Mouse (Mus musculus) limb, embryonic 12.5 days (tissue): Measurements from ENCODE around the gene Mdh2. TPM values are rescaled to one million over a fixed set of nuclear protein-coding genes. Genes with fewer than 3 reads are reported as not detected.

Source experiments
- ATAC-seq: fragments of 200-750 bp; cut with Nextera tagmentation; 2 replicates; pipeline ENCODE4 v1.8.0; 2017; ENCODE audit warnings: low read depth, moderate TSS enrichment; ENCODE audit not compliant: insufficient number of reproducible peaks, insufficient read depth, low FRiP score, low TSS enrichment
- H3K27ac ChIP-seq: fragments of 300-500 bp; sonication (generic); 2 replicates; pipeline ENCODE4 v1.5.1; 2016; ENCODE audit warnings: mild to moderate bottlenecking, moderate library complexity
- H3K27me3 ChIP-seq: fragments of 300-500 bp; sonication (generic); 2 replicates; pipeline ENCODE4 v1.6.1; 2016; ENCODE audit warnings: mild to moderate bottlenecking, moderate library complexity
- H3K36me3 ChIP-seq: fragments of 300-500 bp; sonication (generic); 2 replicates; pipeline ENCODE4 v1.6.1; 2016; ENCODE audit warnings: mild to moderate bottlenecking, moderate library complexity
- H3K4me1 ChIP-seq: fragments of 300-500 bp; sonication (generic); replicated peaks from 2 replicates; pipeline ENCODE4 v1.6.1; 2016
- H3K4me2 ChIP-seq: fragments of 300-500 bp; sonication (generic); 2 replicates; pipeline ENCODE4 v1.6.1; 2016; ENCODE audit warnings: mild to moderate bottlenecking, moderate library complexity
- H3K4me3 ChIP-seq: fragments of 300-500 bp; sonication (generic); replicated peaks from 2 replicates; pipeline ENCODE4 v1.5.1; 2016; ENCODE audit warnings: mild to moderate bottlenecking
- H3K9ac ChIP-seq: fragments of 300-500 bp; sonication (generic); replicated peaks from 2 replicates; pipeline ENCODE4 v1.6.1; 2016; ENCODE audit warnings: mild to moderate bottlenecking, moderate library complexity
- H3K9me3 ChIP-seq: fragments of 300-500 bp; sonication (generic); 2 replicates; pipeline ENCODE4 v1.6.1; 2016; ENCODE audit warnings: mild to moderate bottlenecking, moderate library complexity
- WGBS: fragments of 180-500 bp; shearing (Covaris S2); methylation state at CpG from one replicate; pipeline ENCODE4 v1.1.7; 2016; 5-methylcytosine and 5-hydroxymethylcytosine counted together
- polyA plus RNA-seq: library from polyadenylated mRNA; unstranded; fragments of >200 nt; fragmentation: Nextera tagmentation; extraction: Ambion mirVana; gene quantifications from 2 replicates; pipeline ENCODE4 v1.2.1, GENCODE M21; 2016

Gene Mdh2
- polyA plus RNA-seq, result 478 and 499 TPM in 2 replicates

DNA sequence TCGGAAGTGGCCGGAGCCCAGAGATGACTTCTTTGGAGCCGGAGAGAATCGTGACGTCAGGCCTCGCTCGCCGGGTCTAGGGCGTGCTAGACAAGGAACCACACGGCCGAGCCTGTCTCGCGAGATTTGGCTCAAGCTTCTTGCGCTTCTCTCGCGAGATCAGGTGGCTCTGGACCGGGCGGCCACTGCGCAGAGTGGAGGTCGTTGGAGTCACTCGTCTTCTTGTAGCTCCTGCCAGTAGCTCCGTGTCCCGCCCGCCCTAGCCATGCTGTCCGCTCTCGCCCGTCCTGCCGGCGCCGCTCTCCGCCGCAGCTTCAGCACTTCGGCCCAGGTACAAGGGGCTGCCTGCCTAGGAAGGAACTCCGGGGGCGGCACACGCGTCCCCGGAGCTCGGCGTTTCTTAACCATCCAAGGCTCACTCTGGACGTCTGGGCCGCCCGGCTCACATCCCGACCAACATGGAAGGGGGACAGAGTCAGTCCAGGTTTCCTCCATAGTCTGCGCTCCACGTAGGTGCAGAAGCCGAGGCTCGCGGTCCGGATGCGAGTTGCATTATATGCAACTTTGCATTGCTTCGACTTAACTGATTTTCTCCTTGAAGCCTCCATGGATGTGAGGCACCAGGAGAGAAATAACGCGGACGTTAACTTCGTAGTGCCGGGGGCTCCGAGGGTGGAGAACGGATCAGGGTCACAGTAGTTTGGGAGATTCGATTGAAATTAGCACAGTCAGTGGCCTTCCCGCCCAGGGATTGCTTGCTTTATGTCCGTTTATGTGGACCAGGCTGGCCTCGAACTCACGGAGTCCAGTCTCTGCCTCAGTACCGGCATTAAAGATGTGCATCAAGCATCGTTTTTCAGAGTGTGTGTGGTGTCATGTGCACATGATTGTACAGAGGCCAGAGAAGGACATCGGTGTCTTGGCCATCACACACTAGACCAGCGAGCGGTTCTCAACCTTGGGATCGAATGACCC is at the start of gene Mdh2:
TSS of gene Mdh2 (plus strand) at position 10 of the 975 bp plus-strand sequence.
- Histone ChIP-seq H3K27ac (peak within 1 kb of the TSS; percentile 95), H3K4me3 (peak within 1 kb of the TSS; percentile 84), H3K4me1 (peaks cover 15% of the 10 kb centered on the region), H3K9me3 (no peaks in the 10 kb centered on the region), H3K4me2 (peak within 1 kb of the TSS; percentile 87), H3K27me3 (peaks cover 2% of the 10 kb centered on the region; the same call in 1 of the 2 replicates), H3K9ac (peak within 1 kb of the TSS; percentile 92), H3K36me3 (peaks cover 28% of the 10 kb centered on the region)
- WGBS, result 1% methylated on average over 70 of the region's 70 CpGs
- ATAC-seq, result peak; percentile 96

DNA sequence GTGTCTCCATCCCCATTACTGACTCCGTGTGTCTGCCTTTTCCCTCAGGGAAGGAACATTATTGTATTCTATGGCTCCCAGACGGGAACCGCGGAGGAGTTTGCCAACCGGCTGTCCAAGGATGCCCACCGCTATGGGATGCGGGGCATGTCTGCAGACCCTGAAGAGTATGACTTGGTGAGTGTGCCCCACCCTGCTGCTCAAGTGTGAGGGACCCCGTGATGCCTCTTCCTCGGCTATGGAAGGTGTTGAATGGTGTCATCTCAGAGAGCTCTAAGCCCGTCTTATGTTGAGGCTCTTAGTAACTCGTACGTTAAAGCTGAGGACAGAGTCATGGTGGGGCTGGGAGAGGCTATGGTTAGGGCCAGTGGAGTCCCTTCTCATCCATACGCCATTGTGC is 48.9 kb upstream of the Mdh2 start:
- ATAC-seq, result no peak
- no peak overlapping the region for H3K9ac ChIP-seq
- WGBS, result 90% methylated on average over 13 of the region's 13 CpGs
- no peak overlapping the region for H3K27ac ChIP-seq
- H3K4me1 ChIP-seq, result peaks cover 32% of the 10 kb centered on the region
- no peaks in the 10 kb centered on the region for H3K9me3 ChIP-seq
- H3K4me2 ChIP-seq, result no peak overlapping the region
- H3K27me3 ChIP-seq, result no peaks in the 10 kb centered on the region
- H3K36me3 ChIP-seq, result peaks cover 62% of the 10 kb centered on the region
- no peak overlapping the region for H3K4me3 ChIP-seq

DNA sequence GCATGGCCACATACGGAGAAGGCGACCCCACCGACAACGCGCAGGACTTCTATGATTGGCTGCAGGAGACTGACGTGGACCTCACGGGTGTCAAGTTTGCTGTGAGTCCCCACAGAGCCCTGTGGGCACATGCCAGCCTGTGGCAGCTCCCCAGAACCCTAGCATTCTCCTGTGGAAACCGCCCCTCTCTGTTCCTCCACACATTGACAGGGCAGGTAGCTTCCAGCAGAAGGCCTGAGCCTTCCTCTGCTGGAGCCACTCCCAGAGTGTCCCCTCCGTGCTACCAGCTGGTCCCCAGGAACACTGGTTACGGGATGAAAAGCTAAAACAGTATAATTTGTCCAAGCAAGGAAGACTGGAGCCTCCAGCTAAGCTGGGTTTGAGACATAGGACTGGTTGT is 48.0 kb upstream of the Mdh2 start:
- no peak for ATAC-seq
- H3K9ac ChIP-seq, result no peak overlapping the region
- no peak overlapping the region for H3K4me2 ChIP-seq
- 96% methylated on average over 10 of the region's 10 CpGs for WGBS
- H3K27me3 ChIP-seq, result no peaks in the 10 kb centered on the region
- H3K27ac ChIP-seq, result no peak overlapping the region
- no peak overlapping the region for H3K4me3 ChIP-seq
- peaks cover 23% of the 10 kb centered on the region for H3K4me1 ChIP-seq
- no peaks in the 10 kb centered on the region for H3K9me3 ChIP-seq
- peaks cover 72% of the 10 kb centered on the region for H3K36me3 ChIP-seq

DNA sequence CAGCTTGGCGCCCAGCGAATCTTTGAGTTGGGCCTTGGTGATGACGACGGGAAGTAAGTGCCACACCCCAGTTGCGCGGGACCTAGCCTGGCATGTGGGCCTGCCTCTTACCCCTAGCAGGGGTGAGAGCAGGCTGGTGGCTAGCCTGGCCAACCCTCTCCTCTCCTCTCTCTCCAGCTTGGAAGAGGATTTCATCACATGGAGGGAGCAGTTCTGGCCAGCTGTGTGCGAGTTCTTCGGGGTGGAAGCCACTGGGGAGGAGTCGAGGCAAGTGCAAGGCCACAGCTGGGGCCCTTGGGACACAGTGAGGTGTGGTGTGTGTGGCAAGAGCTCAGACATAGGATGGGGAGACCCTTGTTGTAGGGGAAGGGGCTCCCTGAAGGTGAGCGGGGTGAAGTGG is 47.4 kb upstream of the Mdh2 start:
- Histone ChIP-seq H3K27me3 (no peaks in the 10 kb centered on the region), H3K9me3 (no peaks in the 10 kb centered on the region), H3K4me1 (peaks cover 16% of the 10 kb centered on the region), H3K9ac (no peak overlapping the region), H3K4me2 (no peak overlapping the region), H3K4me3 (no peak overlapping the region), H3K27ac (no peak overlapping the region), H3K36me3 (peaks cover 78% of the 10 kb centered on the region)
- WGBS, result 93% methylated on average over 10 of the region's 10 CpGs
- no peak for ATAC-seq

DNA sequence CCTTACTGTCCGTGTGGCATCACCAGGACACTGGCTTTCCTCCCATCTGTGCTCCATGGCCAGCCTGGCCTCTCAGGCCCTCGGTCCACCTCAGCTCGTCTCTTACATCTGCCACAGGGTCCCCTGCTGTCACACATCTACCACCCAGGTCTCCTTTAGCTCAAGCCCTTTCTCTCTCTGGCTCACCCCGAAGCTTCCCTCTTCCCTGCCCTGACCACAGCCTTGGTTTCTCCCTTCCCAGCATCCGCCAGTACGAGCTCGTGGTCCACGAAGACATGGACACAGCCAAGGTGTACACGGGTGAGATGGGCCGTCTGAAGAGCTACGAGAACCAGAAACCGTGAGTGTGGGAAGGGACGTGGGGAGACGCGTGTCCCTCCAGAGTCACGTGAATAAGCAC is 47.0 kb upstream of the Mdh2 start:
- H3K4me3 ChIP-seq, result no peak overlapping the region
- H3K9ac ChIP-seq, result no peak overlapping the region
- no peak overlapping the region for H3K4me2 ChIP-seq
- no peaks in the 10 kb centered on the region for H3K27me3 ChIP-seq
- peaks cover 12% of the 10 kb centered on the region for H3K4me1 ChIP-seq
- H3K9me3 ChIP-seq, result no peaks in the 10 kb centered on the region
- WGBS, result 93% methylated on average over 16 of the region's 16 CpGs
- H3K36me3 ChIP-seq, result peaks cover 82% of the 10 kb centered on the region
- H3K27ac ChIP-seq, result no peak overlapping the region
- ATAC-seq, result no peak

DNA sequence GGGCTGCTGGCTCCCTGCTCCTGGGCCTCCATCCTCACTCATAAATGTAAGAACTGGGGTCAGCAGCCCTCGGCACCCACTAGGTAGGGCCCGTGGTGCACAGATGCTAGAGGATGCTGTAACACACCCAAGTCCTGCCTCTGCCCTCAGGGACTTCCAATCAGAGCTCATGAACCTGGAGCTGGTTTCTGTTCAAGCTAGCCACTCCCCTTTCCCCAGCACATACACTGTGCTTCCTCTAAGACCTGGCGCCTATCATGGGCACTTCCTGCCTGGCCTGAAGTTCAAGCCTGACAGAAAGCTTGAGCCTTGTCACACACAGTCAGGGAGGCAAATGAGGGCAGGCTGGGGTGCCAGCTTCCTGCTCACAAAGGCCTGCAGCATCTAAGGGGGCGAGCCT is 45.2 kb upstream of the Mdh2 start:
- Histone ChIP-seq H3K36me3 (peaks cover 98% of the 10 kb centered on the region), H3K4me1 (no peaks in the 10 kb centered on the region), H3K27ac (no peak overlapping the region), H3K9me3 (no peaks in the 10 kb centered on the region), H3K4me3 (no peak overlapping the region), H3K4me2 (no peak overlapping the region), H3K27me3 (no peaks in the 10 kb centered on the region), H3K9ac (no peak overlapping the region)
- no peak for ATAC-seq
- 93% methylated on average over 4 of the region's 4 CpGs for WGBS

DNA sequence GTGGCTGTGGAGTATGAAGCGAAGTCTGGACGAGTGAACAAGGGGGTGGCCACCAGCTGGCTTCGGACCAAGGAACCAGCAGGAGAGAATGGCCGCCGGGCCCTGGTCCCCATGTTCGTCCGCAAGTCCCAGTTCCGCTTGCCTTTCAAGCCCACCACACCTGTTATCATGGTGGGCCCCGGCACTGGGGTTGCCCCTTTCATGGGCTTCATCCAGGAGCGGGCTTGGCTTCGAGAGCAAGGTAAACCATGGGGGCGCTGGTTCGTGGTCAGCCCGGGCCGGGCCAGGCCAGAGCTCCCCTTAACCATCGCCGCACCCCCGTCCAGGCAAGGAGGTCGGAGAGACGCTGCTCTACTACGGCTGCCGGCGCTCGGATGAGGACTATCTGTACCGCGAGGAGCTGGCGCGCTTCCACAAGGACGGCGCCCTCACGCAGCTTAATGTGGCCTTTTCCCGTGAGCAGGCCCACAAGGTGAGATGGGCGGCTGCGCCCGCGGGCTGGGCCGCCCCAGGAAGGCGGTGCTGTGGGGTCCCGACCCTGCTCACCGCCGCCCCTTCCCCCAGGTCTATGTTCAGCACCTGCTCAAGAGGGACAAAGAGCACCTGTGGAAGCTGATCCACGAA is 44.1 kb upstream of the Mdh2 start:
- no peaks in the 10 kb centered on the region for H3K4me1 ChIP-seq
- H3K9ac ChIP-seq, result no peak overlapping the region
- ATAC-seq, result no peak
- H3K27me3 ChIP-seq, result no peaks in the 10 kb centered on the region
- no peaks in the 10 kb centered on the region for H3K9me3 ChIP-seq
- 93% methylated on average over 42 of the region's 42 CpGs for WGBS
- H3K36me3 ChIP-seq, result peaks cover 94% of the 10 kb centered on the region
- H3K4me3 ChIP-seq, result no peak overlapping the region
- no peak overlapping the region for H3K4me2 ChIP-seq
- no peak overlapping the region for H3K27ac ChIP-seq

DNA sequence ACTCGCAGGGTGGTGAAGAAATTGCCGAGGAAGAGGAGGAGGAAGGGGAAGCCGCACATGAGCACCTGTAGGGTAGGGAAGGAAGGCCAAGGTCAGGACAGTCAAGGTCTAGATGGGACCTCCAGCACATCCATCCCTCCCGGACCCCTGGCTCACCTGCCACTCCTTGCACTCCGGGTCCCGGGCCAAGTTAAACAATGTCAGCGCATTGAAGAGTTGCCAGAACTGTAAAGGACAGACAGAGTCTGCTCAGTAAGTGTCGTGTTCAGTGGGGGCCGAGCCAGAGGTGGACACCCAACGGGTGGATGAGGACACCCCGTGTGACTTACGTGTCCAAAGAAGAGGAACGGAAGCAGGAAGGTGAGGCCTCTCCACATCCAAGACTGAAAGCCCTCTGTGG is 42.5 kb upstream of the Mdh2 start:
- H3K36me3 ChIP-seq, result peaks cover 85% of the 10 kb centered on the region
- no peak for ATAC-seq
- WGBS, result 94% methylated on average over 13 of the region's 13 CpGs
- H3K27ac ChIP-seq, result no peak overlapping the region
- H3K4me2 ChIP-seq, result no peak overlapping the region
- H3K4me3 ChIP-seq, result no peak overlapping the region
- H3K4me1 ChIP-seq, result no peaks in the 10 kb centered on the region
- H3K27me3 ChIP-seq, result no peaks in the 10 kb centered on the region
- H3K9me3 ChIP-seq, result no peaks in the 10 kb centered on the region
- H3K9ac ChIP-seq, result no peak overlapping the region

DNA sequence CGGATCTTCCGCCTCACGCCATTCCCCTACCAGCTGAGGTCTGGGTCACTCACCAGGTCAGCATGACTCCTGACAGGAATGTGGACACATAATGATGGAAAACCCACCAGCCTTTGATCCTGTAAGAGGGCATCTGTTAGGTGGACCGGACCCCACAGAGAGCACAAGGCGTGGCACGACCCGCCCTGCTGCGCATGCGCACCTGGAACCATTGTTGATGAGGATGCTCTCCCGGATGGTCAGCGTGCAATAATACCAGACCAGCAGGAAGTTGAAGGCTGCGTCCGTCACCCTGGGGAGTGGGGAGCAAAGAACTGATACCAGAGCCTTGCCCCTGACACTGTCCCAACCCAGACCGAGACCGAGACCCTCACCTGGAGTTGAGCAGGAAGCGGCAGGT is 41.7 kb upstream of the Mdh2 start:
- H3K4me1 ChIP-seq, result no peaks in the 10 kb centered on the region
- no peaks in the 10 kb centered on the region for H3K27me3 ChIP-seq
- ATAC-seq, result no peak
- H3K9ac ChIP-seq, result no peak overlapping the region
- peaks cover 85% of the 10 kb centered on the region for H3K36me3 ChIP-seq
- H3K27ac ChIP-seq, result no peak overlapping the region
- no peak overlapping the region for H3K4me3 ChIP-seq
- 87% methylated on average over 16 of the region's 16 CpGs for WGBS
- H3K9me3 ChIP-seq, result no peaks in the 10 kb centered on the region
- H3K4me2 ChIP-seq, result no peak overlapping the region

DNA sequence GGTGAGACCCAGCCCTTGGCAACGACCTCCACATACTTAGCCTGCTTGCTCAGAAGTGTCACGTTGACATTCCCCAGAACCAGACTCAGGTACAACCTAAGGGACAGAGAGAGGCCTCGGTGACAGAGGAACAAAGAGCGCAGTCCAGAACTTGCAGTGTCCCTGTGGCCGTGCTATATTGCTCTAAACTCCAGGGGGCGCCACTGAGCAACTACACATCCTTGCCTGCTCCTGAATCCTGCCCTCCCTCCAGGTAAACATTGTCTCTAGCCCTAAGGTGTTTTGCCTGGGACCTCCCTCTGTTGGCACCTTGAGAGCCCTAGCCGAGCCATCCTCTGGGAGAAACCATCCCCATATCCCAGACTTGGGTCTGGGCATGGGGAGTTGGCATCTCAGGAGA is 41.1 kb upstream of the Mdh2 start:
- no peak overlapping the region for H3K4me3 ChIP-seq
- no peak for ATAC-seq
- no peak overlapping the region for H3K9ac ChIP-seq
- H3K4me1 ChIP-seq, result no peaks in the 10 kb centered on the region
- 80% methylated on average over 7 of the region's 7 CpGs for WGBS
- no peak overlapping the region for H3K27ac ChIP-seq
- H3K27me3 ChIP-seq, result no peaks in the 10 kb centered on the region
- no peaks in the 10 kb centered on the region for H3K9me3 ChIP-seq
- H3K4me2 ChIP-seq, result no peak overlapping the region
- peaks cover 83% of the 10 kb centered on the region for H3K36me3 ChIP-seq

DNA sequence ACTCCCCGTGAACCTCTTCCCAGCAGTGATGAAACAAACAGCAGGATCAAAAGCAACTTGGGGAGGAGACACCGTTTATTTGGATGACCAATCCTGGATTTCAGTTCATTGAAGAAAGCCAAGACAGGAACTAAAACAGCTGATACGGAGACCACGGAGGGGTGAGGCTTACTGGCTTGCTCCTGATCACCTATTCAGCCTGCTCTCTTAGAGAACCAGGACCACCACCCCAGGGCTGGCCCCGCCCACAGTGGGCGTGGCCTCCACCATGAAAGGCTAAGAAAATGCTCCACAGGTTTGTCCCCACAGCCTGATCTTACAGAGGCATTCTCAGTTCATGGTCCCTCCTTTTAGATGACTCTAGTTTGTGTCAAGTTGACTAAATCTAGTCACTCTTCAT is 40.0 kb upstream of the Mdh2 start:
- no peaks in the 10 kb centered on the region for H3K27me3 ChIP-seq
- H3K27ac ChIP-seq, result no peak overlapping the region
- no peak overlapping the region for H3K9ac ChIP-seq
- H3K4me3 ChIP-seq, result no peak overlapping the region
- WGBS, result 16% methylated on average over 6 of the region's 6 CpGs
- no peak overlapping the region for H3K4me2 ChIP-seq
- H3K9me3 ChIP-seq, result no peaks in the 10 kb centered on the region
- H3K4me1 ChIP-seq, result peaks cover 6% of the 10 kb centered on the region
- ATAC-seq, result no peak
- peaks cover 72% of the 10 kb centered on the region for H3K36me3 ChIP-seq
